Mouse (Mus musculus) cerebellum, adult 18-20 months (tissue): Measurements from ENCODE around the gene Msh5.
"Not testable (repeated sequence)": the region's sequence is repeated elsewhere in the genome, so short reads cannot be mapped to it uniquely, and the experiment has no call there.

Experiments
- DNase-seq, 2 experiments: peaks; one replicate each; pipeline ENCODE4 v3.0.0; 2021

Msh5 gene

GRCm38 (mm10) chr17:35000717-35001451 is 45.7 kb downstream of the Msh5 start, which contains the start of gene Vars:
Vars (plus strand) TSS chr17:35000987.
- DNase-seq: peak; percentile 77 to 87

- not testable (repeated sequence) for DNase-seq
Observed at GRCm38 (mm10) chr17:34999871-35000716, 46.5 kb downstream of the Msh5 start.

- DNase-seq: no peak
Observed at GRCm38 (mm10) chr17:34998526-34999430, 47.8 kb downstream of the Msh5 start.

GRCm38 (mm10) chr17:34997142-34997483 is 49.4 kb downstream of the Msh5 start:
- DNase-seq: no peak

GRCm38 (mm10) chr17:34996411-34997141 is 50.0 kb downstream of the Msh5 start:
- no peak for DNase-seq

GRCm38 (mm10) chr17:34995927-34996326 is 50.6 kb downstream of the Msh5 start:
- DNase-seq: not testable (repeated sequence)

- DNase-seq: not testable (repeated sequence)
Observed at GRCm38 (mm10) chr17:34995192-34995591, 51.4 kb downstream of the Msh5 start.

- no peak for DNase-seq
Observed at GRCm38 (mm10) chr17:34994751-34995150, 51.8 kb downstream of the Msh5 start.

- DNase-seq: peak in 1 of 2 experiments; percentile 38
Observed at GRCm38 (mm10) chr17:34984218-34984617, 62.3 kb downstream of the Msh5 start.

- no peak for DNase-seq
Observed at GRCm38 (mm10) chr17:34982328-34982727, 64.2 kb downstream of the Msh5 start.

- peak; percentile 93 to 94 for DNase-seq
Observed at GRCm38 (mm10) chr17:34981690-34982180, 64.8 kb downstream of the Msh5 start, which contains the start of gene Lsm2. Lsm2 (plus strand) TSS chr17:34981862.

GRCm38 (mm10) chr17:34980655-34981054 is 65.9 kb downstream of the Msh5 start:
- peak; percentile 35 to 48 for DNase-seq

- DNase-seq: no peak
Observed at GRCm38 (mm10) chr17:34979631-34980030, 66.9 kb downstream of the Msh5 start.
